Mouse (Mus musculus) heart, embryonic 13.5 days (tissue): ENCODE measurements around the gene Ifna4. TPM values are rescaled to one million over a fixed set of nuclear protein-coding genes. Genes with fewer than 3 reads are reported as not detected.
A peak's percentile ranks its signal among the peaks of the same experiment; 100 is the strongest.
"Not testable (repeated sequence)": the region's sequence is repeated elsewhere in the genome, so short reads cannot be mapped to it uniquely, and the experiment has no call there.

ENCODE experiments used
- ATAC-seq: fragments of 200-750 bp; cut with Nextera tagmentation; 2 replicates; pipeline ENCODE4 v1.8.0; 2017; ENCODE audit warnings: moderate TSS enrichment; ENCODE audit not compliant: insufficient number of reproducible peaks, low FRiP score, low TSS enrichment; ENCODE audit errors: extremely low read depth
- H3K27ac ChIP-seq: fragments of 300-500 bp; sonication (generic); replicated peaks from 2 replicates; pipeline ENCODE4 v1.5.1; 2015; ENCODE audit warnings: moderate library complexity, mild to moderate bottlenecking, inconsistent platforms
- H3K27me3 ChIP-seq: fragments of 300-500 bp; sonication (generic); replicated peaks from 2 replicates; pipeline ENCODE4 v1.6.1; 2015; ENCODE audit warnings: mild to moderate bottlenecking, inconsistent platforms
- H3K36me3 ChIP-seq: fragments of 300-500 bp; sonication (generic); 2 replicates; pipeline ENCODE4 v1.6.1; 2015; ENCODE audit warnings: mild to moderate bottlenecking, inconsistent platforms
- H3K4me1 ChIP-seq: fragments of 300-500 bp; sonication (generic); 2 replicates; pipeline ENCODE4 v1.6.1; 2015; ENCODE audit warnings: inconsistent platforms
- H3K4me2 ChIP-seq: fragments of 300-500 bp; sonication (generic); 2 replicates; pipeline ENCODE4 v1.6.1; 2015; ENCODE audit warnings: inconsistent platforms, mild to moderate bottlenecking, moderate library complexity
- H3K4me3 ChIP-seq: fragments of 300-500 bp; sonication (generic); 2 replicates; pipeline ENCODE4 v1.5.1; 2015; ENCODE audit warnings: moderate library complexity, mild to moderate bottlenecking, inconsistent platforms
- H3K9ac ChIP-seq: fragments of 300-500 bp; sonication (generic); 2 replicates; pipeline ENCODE4 v1.6.1; 2015; ENCODE audit warnings: inconsistent platforms, mild to moderate bottlenecking, moderate library complexity
- H3K9me3 ChIP-seq: fragments of 300-500 bp; sonication (generic); 2 replicates; pipeline ENCODE4 v1.6.1; 2016; ENCODE audit warnings: inconsistent platforms
- WGBS: fragments of 180-500 bp; shearing (Covaris S2); methylation state at CpG from one replicate; pipeline ENCODE4 v1.1.7; 2015; ENCODE audit warnings: mixed read lengths; 5-methylcytosine and 5-hydroxymethylcytosine counted together
- polyA plus RNA-seq: library from polyadenylated mRNA; unstranded; fragments of >200 nt; fragmentation: Nextera tagmentation; extraction: Ambion mirVana; gene quantifications from 2 replicates; pipeline ENCODE4 v1.2.1, GENCODE M21; 2015

Gene Ifna4
- polyA plus RNA-seq, 1 experiment from 2014 or later, result not detected

- no peak overlapping the region for H3K9ac ChIP-seq
- no peaks in the 10 kb centered on the region for H3K36me3 ChIP-seq
- H3K4me3 ChIP-seq, result no peak overlapping the region
- no peaks in the 10 kb centered on the region for H3K4me1 ChIP-seq
- WGBS, result 14% methylated on average over 4 of the region's 4 CpGs
- ATAC-seq, result no peak
- H3K4me2 ChIP-seq, result no peak overlapping the region
- no peak overlapping the region for H3K27ac ChIP-seq
- H3K27me3 ChIP-seq, result 0 out of 2 replicates have a peak, but pooled peaks cover 2% of the 10 kb centered on the region
- H3K9me3 ChIP-seq, result no peaks in the 10 kb centered on the region
Observed at GRCm38 (mm10) chr4:88830523-88830922, 11.1 kb upstream of the Ifna4 start.

- not testable (repeated sequence) for H3K27ac ChIP-seq, H3K27me3 ChIP-seq, ATAC-seq, H3K9ac ChIP-seq, H3K4me2 ChIP-seq, H3K9me3 ChIP-seq, H3K4me1 ChIP-seq, H3K4me3 ChIP-seq, H3K36me3 ChIP-seq
- WGBS, result 64% methylated on average over 1 of the region's 1 CpGs
Observed at GRCm38 (mm10) chr4:88835225-88835624, 6.4 kb upstream of the Ifna4 start, which contains the start of gene Ifna5. Gene Ifna5, plus strand, starts transcription at chr4:88835525.

GRCm38 (mm10) chr4:88838828-88839227 is 2.8 kb upstream of the Ifna4 start:
- H3K9ac ChIP-seq, result no peak overlapping the region
- H3K27ac ChIP-seq, result no peak overlapping the region
- no peak overlapping the region for H3K4me2 ChIP-seq
- WGBS, result 31% methylated on average over 3 of the region's 3 CpGs
- no peak overlapping the region for H3K4me3 ChIP-seq
- peaks cover 9% of the 10 kb centered on the region; the same call in 1 of the 2 replicates for H3K27me3 ChIP-seq
- no peaks in the 10 kb centered on the region for H3K9me3 ChIP-seq
- no peaks in the 10 kb centered on the region for H3K36me3 ChIP-seq
- no peak for ATAC-seq
- no peaks in the 10 kb centered on the region for H3K4me1 ChIP-seq

- Histone ChIP-seq H3K4me3 (no peak overlapping the region), H3K9me3 (no peaks in the 10 kb centered on the region), H3K27me3 (peaks cover 7% of the 10 kb centered on the region; the same call in 1 of the 2 replicates), H3K27ac (no peak overlapping the region), H3K9ac (no peak overlapping the region), H3K36me3 (no peaks in the 10 kb centered on the region), H3K4me2 (no peak overlapping the region), H3K4me1 (no peaks in the 10 kb centered on the region)
- WGBS, result 57% methylated on average over 3 of the region's 3 CpGs
- no peak for ATAC-seq
Observed at GRCm38 (mm10) chr4:88840058-88840457, 1.6 kb upstream of the Ifna4 start.

- H3K4me2 ChIP-seq, result no peak overlapping the region
- H3K9me3 ChIP-seq, result no peaks in the 10 kb centered on the region
- H3K4me3 ChIP-seq, result no peak overlapping the region
- H3K9ac ChIP-seq, result no peak overlapping the region
- WGBS, result 31% methylated on average over 2 of the region's 2 CpGs
- no peak overlapping the region for H3K27ac ChIP-seq
- no peaks in the 10 kb centered on the region for H3K4me1 ChIP-seq
- no peak for ATAC-seq
- H3K36me3 ChIP-seq, result no peaks in the 10 kb centered on the region
- H3K27me3 ChIP-seq, result peaks cover 4% of the 10 kb centered on the region; the same call in 1 of the 2 replicates
Observed at GRCm38 (mm10) chr4:88845334-88845733, 3.7 kb downstream of the Ifna4 start.

GRCm38 (mm10) chr4:88849698-88850097 is 8.0 kb downstream of the Ifna4 start, which contains the start of gene Ifna1:
Gene Ifna1, plus strand, starts transcription at chr4:88850087.
- Histone ChIP-seq H3K36me3 (no peaks in the 10 kb centered on the region), H3K9me3 (no peaks in the 10 kb centered on the region), H3K27ac (no peak within 1 kb of the TSS), H3K4me1 (no peaks in the 10 kb centered on the region), H3K9ac (no peak within 1 kb of the TSS), H3K27me3 (no peaks in the 10 kb centered on the region), H3K4me3 (no peak within 1 kb of the TSS), H3K4me2 (no peak within 1 kb of the TSS)
- WGBS, result 82% methylated on average over 1 of the region's 1 CpGs
- no peak for ATAC-seq

GRCm38 (mm10) chr4:88851026-88851763 is 9.5 kb downstream of the Ifna4 start:
- ATAC-seq, result no peak
- Histone ChIP-seq H3K36me3 (no peaks in the 10 kb centered on the region), H3K4me1 (no peaks in the 10 kb centered on the region), H3K9ac (no peak overlapping the region), H3K27ac (no peak overlapping the region), H3K27me3 (no peaks in the 10 kb centered on the region), H3K4me2 (no peak overlapping the region), H3K4me3 (no peak overlapping the region), H3K9me3 (no peaks in the 10 kb centered on the region)
- 59% methylated on average over 4 of the region's 4 CpGs for WGBS

GRCm38 (mm10) chr4:88859214-88859613 is 17.6 kb downstream of the Ifna4 start:
- Histone ChIP-seq H3K4me3 (no peak overlapping the region), H3K9ac (no peak overlapping the region), H3K9me3 (no peaks in the 10 kb centered on the region), H3K4me1 (no peaks in the 10 kb centered on the region), H3K4me2 (no peak overlapping the region), H3K36me3 (no peaks in the 10 kb centered on the region), H3K27me3 (peaks cover 19% of the 10 kb centered on the region), H3K27ac (no peak overlapping the region)
- no peak for ATAC-seq

- Histone ChIP-seq H3K27me3 (peaks cover 44% of the 10 kb centered on the region), H3K9ac (no peak overlapping the region), H3K36me3 (no peaks in the 10 kb centered on the region), H3K27ac (no peak overlapping the region), H3K4me3 (no peak overlapping the region), H3K4me1 (peaks cover 6% of the 10 kb centered on the region), H3K9me3 (no peaks in the 10 kb centered on the region), H3K4me2 (no peak overlapping the region)
- WGBS, result 7% methylated on average over 7 of the region's 7 CpGs
- ATAC-seq, result no peak
Observed at GRCm38 (mm10) chr4:88863309-88863708, 21.6 kb downstream of the Ifna4 start.

GRCm38 (mm10) chr4:88864599-88864998 is 22.9 kb downstream of the Ifna4 start:
- no peaks in the 10 kb centered on the region for H3K9me3 ChIP-seq
- no peaks in the 10 kb centered on the region for H3K36me3 ChIP-seq
- H3K4me1 ChIP-seq, result peaks cover 8% of the 10 kb centered on the region
- H3K27ac ChIP-seq, result no peak overlapping the region
- WGBS, result 55% methylated on average over 9 of the region's 9 CpGs
- no peak overlapping the region for H3K9ac ChIP-seq
- H3K4me2 ChIP-seq, result peak overlapping the region; percentile 31; the same call in 1 of the 2 replicates
- peaks cover 44% of the 10 kb centered on the region for H3K27me3 ChIP-seq
- no peak for ATAC-seq
- H3K4me3 ChIP-seq, result no peak overlapping the region; the same call in 1 of the 2 replicates

GRCm38 (mm10) chr4:88865011-88865569 is 23.4 kb downstream of the Ifna4 start:
- no peak for ATAC-seq
- 40% methylated on average over 6 of the region's 6 CpGs for WGBS

More at GRCm38 (mm10) chr4:88865011-88865569, 23.4 kb downstream of the Ifna4 start:
- H3K4me3 ChIP-seq, result no peak overlapping the region
- H3K27ac ChIP-seq, result no peak overlapping the region
- no peaks in the 10 kb centered on the region for H3K36me3 ChIP-seq
- H3K9me3 ChIP-seq, result no peaks in the 10 kb centered on the region
- peaks cover 8% of the 10 kb centered on the region for H3K4me1 ChIP-seq
- no peak overlapping the region for H3K9ac ChIP-seq
- peaks cover 44% of the 10 kb centered on the region for H3K27me3 ChIP-seq
- H3K4me2 ChIP-seq, result no peak overlapping the region
